11 mouse cellular contexts compared by ENCODE assay signal in genomic region chr11:104309377-104310225, GRCm38 (mm10).
DNase-seq lines count a peak whose midpoint lies in the region; ATAC-seq and TF ChIP-seq lines count a peak whose summit lies in the region.
"Had no signal": no experiment of that assay in that cellular context is flagged by ENCODE, and none has a peak within 500 bp of the region (broad histone marks: within the 10 kb centered on the region; RNA-seq: fewer than 3 reads in every experiment).

No protein-coding gene starts in this region.

- peaks cover 11% of the 10 kb centered on the region for H3K27me3 ChIP-seq in erythroblast, embryonic 14.5 days (ENCODE audit: control insufficient read depth)
- H3K27me3 ChIP-seq in intestine, embryonic 14.5 days (replicated peaks; ENCODE audit: control insufficient read depth, insufficient read depth, low read length) = 0 out of 2 replicates have a peak, but pooled peaks cover 11% of the 10 kb centered on the region
- 0 out of 2 replicates have a peak, but pooled peaks cover 6% of the 10 kb centered on the region for H3K27me3 ChIP-seq in liver, postnatal 0 days (ENCODE audit: insufficient read depth, low read length)
- peaks cover 11% of the 10 kb centered on the region; the same call in 1 of the 2 replicates for H3K27me3 ChIP-seq in midbrain, embryonic 13.5 days
- no peaks in the 10 kb centered on the region for H3K27me3 ChIP-seq in forebrain, postnatal 0 days (ENCODE audit: insufficient read depth, low read length)

- peak overlapping the region; percentile 63 for H3K4me3 ChIP-seq in erythroblast, embryonic 14.5 days (replicated peaks)
- no peak overlapping the region for H3K4me3 ChIP-seq in layer of hippocampus, adult 2 months
- H3K4me3 ChIP-seq in intestine, embryonic 14.5 days (ENCODE audit: low read depth, low read length) = 0 out of 2 replicates have a peak overlapping the region, but pooled peaks have one; percentile 15
- peak overlapping the region; percentile 35 for H3K4me3 ChIP-seq in liver, postnatal 0 days (ENCODE audit: low read depth, low read length)
- H3K4me3 ChIP-seq in midbrain, embryonic 13.5 days (replicated peaks) = no peak overlapping the region
- no peak overlapping the region for H3K4me3 ChIP-seq in forebrain, postnatal 0 days (ENCODE audit: low read depth, low read length)

- peak overlapping the region; percentile 37 for H3K4me2 ChIP-seq in intestine, embryonic 14.5 days (ENCODE audit: low read length)
- peak overlapping the region; percentile 60 for H3K4me2 ChIP-seq in liver, postnatal 0 days (ENCODE audit: low read depth, low read length)
- no peak overlapping the region for H3K4me2 ChIP-seq in midbrain, embryonic 13.5 days (replicated peaks)
- H3K4me2 ChIP-seq in forebrain, postnatal 0 days (ENCODE audit: low read depth) = no peak overlapping the region

- H3K36me3 ChIP-seq in erythroblast, embryonic 14.5 days (ENCODE audit: control insufficient read depth) = no peaks in the 10 kb centered on the region
- no peaks in the 10 kb centered on the region for H3K36me3 ChIP-seq in intestine, embryonic 14.5 days (ENCODE audit: control insufficient read depth, insufficient read depth, low read length)
- H3K36me3 ChIP-seq in liver, postnatal 0 days (replicated peaks; ENCODE audit: insufficient read depth, low read length) = no peaks in the 10 kb centered on the region
- peaks cover 79% of the 10 kb centered on the region for H3K36me3 ChIP-seq in midbrain, embryonic 13.5 days
- peaks cover 83% of the 10 kb centered on the region for H3K36me3 ChIP-seq in forebrain, postnatal 0 days (ENCODE audit: insufficient read depth)

- peak overlapping the region; percentile 36; the same call in 1 of the 2 replicates for H3K27ac ChIP-seq in layer of hippocampus, adult 2 months
- no peak overlapping the region for H3K27ac ChIP-seq in intestine, embryonic 14.5 days (ENCODE audit: low read depth)
- H3K27ac ChIP-seq in liver, postnatal 0 days (ENCODE audit: low read depth) = no peak overlapping the region
- no peak overlapping the region for H3K27ac ChIP-seq in midbrain, embryonic 13.5 days
- no peak overlapping the region for H3K27ac ChIP-seq in forebrain, postnatal 0 days (ENCODE audit: low read depth, low read length)

- H3K9ac ChIP-seq in intestine, embryonic 14.5 days (ENCODE audit: low read length) = no peak overlapping the region
- no peak overlapping the region for H3K9ac ChIP-seq in liver, postnatal 0 days (replicated peaks)
- no peak overlapping the region for H3K9ac ChIP-seq in midbrain, embryonic 13.5 days (replicated peaks)
- no peak overlapping the region for H3K9ac ChIP-seq in forebrain, postnatal 0 days

- H3K9me3 ChIP-seq in erythroblast, embryonic 14.5 days (ENCODE audit: control insufficient read depth, low read length) = no peaks in the 10 kb centered on the region
- no peaks in the 10 kb centered on the region for H3K9me3 ChIP-seq in intestine, embryonic 14.5 days (ENCODE audit: control insufficient read depth, low read length)
- no peaks in the 10 kb centered on the region for H3K9me3 ChIP-seq in liver, postnatal 0 days (ENCODE audit: low read length)
- H3K9me3 ChIP-seq in midbrain, embryonic 13.5 days = no peaks in the 10 kb centered on the region
- no peaks in the 10 kb centered on the region for H3K9me3 ChIP-seq in forebrain, postnatal 0 days (ENCODE audit: low read length)

- DNase-seq in layer of hippocampus, adult 2 months (ENCODE audit: low spot score in 2 of 2) = no peak
- DNase-seq in layer of hippocampus, adult 18-20 months (ENCODE audit: low spot score in 2 of 2) = no peak
- no peak for DNase-seq in intestine, embryonic 14.5 days (ENCODE audit: low spot score)
- DNase-seq in liver, postnatal 0 days = no peak
- DNase-seq in forebrain, postnatal 0 days = no peak
- DNase-seq: heart, postnatal 10 days; retina, postnatal 1 day had no signal

- no peak for TF ChIP-seq EP300 in liver, postnatal 0 days (IDR thresholded peaks at IDR 0.05; ENCODE audit: low read depth)

- TF ChIP-seq CTCF in layer of hippocampus, adult 2 months (conservative IDR thresholded peaks at IDR 0.05) = no peak
- TF ChIP-seq CTCF in liver, postnatal 0 days (IDR thresholded peaks at IDR 0.05; ENCODE audit: low read depth) = no peak
- TF ChIP-seq CTCF in forebrain, postnatal 0 days (IDR thresholded peaks at IDR 0.05; ENCODE audit: low read depth) = no peak

- H3K4me1 ChIP-seq in erythroblast, embryonic 14.5 days (ENCODE audit: control insufficient read depth) = peaks cover 34% of the 10 kb centered on the region
- H3K4me1 ChIP-seq in intestine, embryonic 14.5 days (replicated peaks; ENCODE audit: control insufficient read depth, insufficient read depth, low read length) = no peaks in the 10 kb centered on the region
- H3K4me1 ChIP-seq in liver, postnatal 0 days (ENCODE audit: insufficient read depth) = 0 out of 2 replicates have a peak, but pooled peaks cover 6% of the 10 kb centered on the region
- H3K4me1 ChIP-seq in midbrain, embryonic 13.5 days (replicated peaks) = no peaks in the 10 kb centered on the region
- no peaks in the 10 kb centered on the region for H3K4me1 ChIP-seq in forebrain, postnatal 0 days (ENCODE audit: insufficient read depth)

- no peak for ATAC-seq in erythroblast, adult 5-6 weeks (replicated peaks; ENCODE audit: low FRiP score, poor library complexity, severe bottlenecking)
- ATAC-seq in intestine, embryonic 14.5 days (replicated peaks; ENCODE audit: low FRiP score, low TSS enrichment, low read depth) = no peak
- ATAC-seq in liver, postnatal 0 days = peak; percentile 35; the same call in 1 of the 2 replicates
- ATAC-seq in midbrain, embryonic 13.5 days = no peak
- ATAC-seq in forebrain, postnatal 0 days = no peak
- ATAC-seq: forebrain, embryonic 16.5 days had no signal

- WGBS in intestine, embryonic 14.5 days = 28% methylated on average over 12 of the region's 12 CpGs
- WGBS in liver, postnatal 0 days (ENCODE audit: insufficient replicate concordance) = 25% methylated on average over 12 of the region's 12 CpGs
- 43% methylated on average over 12 of the region's 12 CpGs for whole genome bisulfite sequencing in midbrain, embryonic 13.5 days
- WGBS in forebrain, postnatal 0 days = 43% methylated on average over 12 of the region's 12 CpGs

Comparison
In these comparisons a context has a peak if more than half of its experiments do, and no peak if none do; other contexts are left out.
1. H3K4me3 ChIP-seq: peak in erythroblast, embryonic 14.5 days (single experiment), intestine, embryonic 14.5 days (single experiment) and liver, postnatal 0 days (single experiment); none in layer of hippocampus, adult 2 months (single experiment), midbrain, embryonic 13.5 days (single experiment) and forebrain, postnatal 0 days (single experiment).
2. H3K4me2 ChIP-seq: peak in intestine, embryonic 14.5 days (single experiment) and liver, postnatal 0 days (single experiment); none in midbrain, embryonic 13.5 days (single experiment) and forebrain, postnatal 0 days (single experiment).